Mouse (Mus musculus): ENCODE measurements around the gene Lmod2.

Gene Lmod2

DNA sequence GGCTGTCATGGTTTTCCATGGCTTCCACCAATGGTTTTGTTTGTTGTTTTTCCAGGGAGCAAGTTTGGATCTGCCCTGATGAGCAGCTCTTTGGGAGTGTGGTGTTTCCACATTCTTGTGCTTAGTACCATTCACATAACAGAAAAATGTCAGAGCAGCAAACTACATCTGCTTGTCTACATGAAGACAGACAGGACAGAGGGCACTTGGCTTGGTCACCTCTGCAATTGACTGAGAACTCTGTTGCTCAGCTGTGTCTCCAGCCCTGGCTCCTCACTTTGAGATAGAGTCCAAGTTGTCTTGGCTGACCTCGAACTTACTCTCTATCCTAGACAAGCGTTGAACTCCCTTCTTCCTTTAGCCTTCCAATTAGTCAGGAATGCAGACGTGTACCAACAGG lies 4.8 kb downstream of the Lmod2 start:
- DNase-seq (ENCODE audit: low read depth), result no peak

DNA sequence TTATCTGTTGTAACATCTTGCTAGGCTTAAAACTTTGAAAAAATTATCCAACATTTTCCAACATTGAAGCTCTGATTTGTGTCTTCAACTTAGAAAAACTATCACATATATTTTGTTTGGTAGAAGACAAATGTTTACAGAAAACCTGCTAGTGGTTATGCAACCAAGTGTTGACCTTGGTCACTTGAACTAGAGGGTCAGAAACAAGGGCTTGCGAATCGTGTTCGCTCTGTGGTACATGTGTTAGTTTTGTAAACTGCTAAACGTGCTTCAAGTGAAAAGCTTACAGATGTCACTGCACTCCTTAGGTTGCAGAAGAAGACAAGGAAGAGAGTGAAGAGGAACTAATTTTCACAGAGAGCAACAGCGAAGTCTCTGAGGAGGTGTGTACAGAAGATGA lies 5.4 kb downstream of the Lmod2 start:
- no peak for DNase-seq (ENCODE audit: low read depth)

DNA sequence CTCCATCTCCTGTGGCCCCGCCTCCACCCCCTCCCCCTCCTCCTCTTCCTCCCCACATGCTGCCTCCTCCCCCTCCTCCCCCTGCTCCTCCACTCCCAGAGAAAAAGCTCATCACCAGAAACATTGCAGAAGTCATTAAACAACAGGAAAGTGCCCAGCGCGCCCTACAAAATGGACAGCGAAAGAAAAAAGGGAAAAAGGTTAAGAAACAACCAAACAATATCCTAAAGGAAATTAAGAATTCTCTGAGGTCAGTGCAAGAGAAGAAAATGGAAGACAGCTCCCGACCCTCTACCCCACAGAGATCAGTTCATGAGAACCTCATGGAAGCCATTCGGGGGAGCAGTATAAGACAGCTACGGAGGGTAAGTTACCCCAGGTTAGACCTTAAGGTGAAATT lies 6.7 kb downstream of the Lmod2 start:
- no peak for DNase-seq (ENCODE audit: low read depth)

DNA sequence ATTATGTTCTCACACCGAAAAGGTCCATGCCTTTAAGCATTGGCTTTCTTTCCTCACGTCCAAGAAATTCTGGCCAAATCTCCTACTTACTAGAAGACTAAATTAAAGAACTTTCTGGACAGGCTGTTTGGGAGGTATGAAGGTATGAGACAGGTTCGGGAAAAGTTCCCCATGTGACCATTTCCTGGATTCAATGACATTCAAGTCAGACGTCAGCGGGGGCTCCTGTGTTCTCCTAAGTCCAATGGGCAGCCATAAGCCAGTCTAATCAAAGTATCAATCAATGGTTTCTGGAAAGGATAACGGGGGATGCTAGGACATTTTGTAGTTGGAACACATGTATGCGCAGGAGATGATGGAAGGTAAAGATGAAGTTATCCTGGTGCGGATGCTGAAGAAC lies 8.1 kb downstream of the Lmod2 start:
- DNase-seq (ENCODE audit: low read depth), result no peak

DNA sequence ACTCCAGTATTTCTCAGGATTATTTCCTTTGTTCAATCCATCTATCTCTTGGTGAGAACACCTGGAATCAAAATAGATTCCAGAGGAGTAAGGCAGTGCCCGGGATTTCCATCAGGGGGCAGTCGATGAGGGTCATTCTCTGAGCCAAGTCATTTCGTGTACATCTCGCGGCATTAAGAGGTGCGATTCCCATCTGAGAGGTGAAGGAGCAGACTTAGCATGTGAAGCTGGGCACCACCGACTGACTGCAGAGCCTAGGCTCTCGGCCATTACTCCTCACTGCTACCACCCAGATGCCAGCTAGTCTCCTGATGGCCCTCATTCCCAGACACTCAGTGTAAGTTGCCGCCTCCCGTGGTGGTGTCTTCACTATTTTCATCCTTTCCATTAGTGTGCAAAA lies 8.9 kb downstream of the Lmod2 start:
- DNase-seq (ENCODE audit: low read depth), result no peak

DNA sequence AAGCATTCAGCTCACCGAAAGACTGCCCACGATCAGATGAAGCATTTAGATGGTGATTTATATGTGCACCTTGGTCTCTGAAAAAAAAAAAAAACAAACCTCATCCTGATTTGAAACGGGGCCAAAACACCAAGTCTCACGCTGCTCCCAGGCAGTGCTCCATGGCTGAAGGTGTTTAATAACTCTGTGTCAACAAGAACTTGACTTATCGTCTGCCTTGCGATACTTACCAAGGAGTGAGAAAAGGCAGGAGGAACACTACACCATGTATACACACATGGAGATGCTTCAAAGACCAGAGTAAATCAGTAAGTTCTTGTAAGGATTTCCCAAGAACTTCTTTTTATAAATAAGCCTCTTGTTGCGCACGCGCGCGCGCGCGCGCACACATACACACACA lies 10.0 kb downstream of the Lmod2 start:
- DNase-seq (ENCODE audit: low read depth), result no peak

DNA sequence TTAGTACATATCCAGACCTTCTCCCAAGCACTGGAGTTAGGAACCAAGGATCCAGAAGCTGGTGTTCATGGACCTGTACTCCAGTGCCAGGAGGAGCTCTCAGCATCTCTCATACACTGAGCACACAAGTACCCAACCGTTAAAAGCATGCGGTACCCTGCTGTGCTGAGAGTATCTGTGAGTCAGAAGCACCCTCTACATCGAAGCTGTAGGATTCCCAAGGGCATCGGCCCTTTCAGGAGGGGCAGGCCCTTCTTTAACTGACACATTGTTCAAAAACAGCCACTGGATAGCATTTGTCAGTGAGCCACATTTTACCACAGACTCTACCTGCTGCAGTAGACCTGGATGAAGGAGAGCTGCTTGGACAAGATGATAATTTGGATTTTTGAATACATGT lies 10.6 kb downstream of the Lmod2 start:
- DNase-seq (ENCODE audit: low read depth), result no peak

DNA sequence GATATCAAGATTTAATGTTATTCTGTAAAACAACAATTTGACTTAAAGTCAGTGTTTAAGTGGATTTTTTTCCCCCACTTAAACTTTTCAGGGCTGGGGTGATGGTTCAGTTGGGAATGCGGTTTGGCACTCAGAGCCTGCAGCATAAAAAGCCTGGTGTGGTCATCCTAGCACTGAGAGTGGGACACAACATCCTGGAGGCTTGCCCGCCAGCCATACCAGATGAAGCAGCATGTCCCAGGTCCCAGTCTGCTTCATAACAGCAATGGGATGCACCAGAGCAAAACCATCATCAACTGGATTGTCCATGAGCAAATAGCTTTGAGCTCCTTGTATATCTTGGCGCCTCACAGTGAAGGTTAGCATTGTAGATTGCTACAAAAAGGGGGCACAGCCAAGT lies 11.1 kb downstream of the Lmod2 start:
- DNase-seq (ENCODE audit: low read depth), result no peak

DNA sequence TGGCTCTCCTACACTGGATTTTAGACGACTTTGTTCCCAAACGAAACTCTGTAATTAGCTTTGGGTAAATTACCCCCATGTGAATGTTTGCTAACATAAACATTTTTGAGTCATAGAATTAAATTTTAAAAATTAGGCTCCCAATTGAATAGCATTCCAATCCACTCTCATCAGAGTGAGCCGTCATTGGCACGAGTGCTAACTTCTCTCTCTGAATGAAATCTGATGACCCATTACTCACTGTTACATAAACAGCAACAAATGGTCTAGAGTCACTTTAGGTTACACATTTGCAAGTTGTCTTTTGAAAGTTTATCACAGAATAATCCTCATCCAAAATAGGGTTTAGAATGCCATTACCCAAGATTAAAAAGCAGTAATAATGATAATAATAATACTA lies 12.0 kb downstream of the Lmod2 start:
- no peak for DNase-seq (ENCODE audit: low read depth)

DNA sequence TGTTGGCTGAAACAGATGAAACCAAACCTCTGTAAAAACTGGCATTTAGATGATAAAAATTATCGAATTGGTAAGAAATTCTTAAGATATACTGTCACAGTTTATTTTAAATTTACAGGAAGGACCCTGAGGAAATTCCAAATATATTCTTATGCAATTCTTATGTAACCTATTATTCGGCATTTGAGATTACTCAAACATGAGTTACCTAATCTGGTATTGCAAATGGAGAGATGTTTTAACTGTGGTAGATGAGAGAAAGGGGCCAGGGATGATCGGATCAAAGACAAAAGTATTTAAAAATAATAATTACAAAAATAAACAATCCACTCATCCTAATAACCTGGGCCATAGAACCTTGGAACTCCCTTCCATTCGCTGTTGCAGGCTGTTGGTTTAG lies 12.8 kb downstream of the Lmod2 start:
- no peak for DNase-seq (ENCODE audit: low read depth)

DNA sequence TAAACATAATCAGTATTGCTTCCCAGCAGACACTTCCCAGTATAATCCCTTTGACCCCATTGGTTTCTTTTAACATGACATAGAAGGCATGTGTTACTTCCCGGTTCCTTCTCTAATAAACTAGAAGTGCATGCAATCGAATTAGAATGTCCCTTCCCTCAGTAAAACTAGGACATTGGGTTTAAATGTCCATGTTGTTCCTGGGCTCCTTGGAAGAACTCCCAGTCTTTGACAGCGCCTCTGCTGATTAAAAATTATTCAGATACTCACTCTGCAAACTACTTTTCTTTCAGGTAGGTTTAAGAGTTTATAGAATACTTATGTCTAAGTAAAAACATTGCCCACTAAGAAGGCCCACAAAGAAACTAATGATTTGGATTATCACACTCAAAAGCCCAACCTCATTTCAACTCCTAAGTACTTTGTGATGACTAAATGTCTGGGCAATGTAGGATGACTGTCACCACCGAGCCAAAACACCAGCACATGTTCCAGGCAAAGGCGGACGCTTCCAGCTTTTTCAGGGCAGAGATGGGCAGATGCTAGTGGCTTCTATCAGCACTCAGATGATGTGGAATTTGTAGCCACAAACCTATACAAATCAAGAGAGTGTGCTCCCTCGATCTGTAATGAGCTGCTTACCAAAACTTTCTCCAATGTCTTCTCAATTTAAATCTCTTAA lies 14.7 kb downstream of the Lmod2 start:
- no peak for DNase-seq (ENCODE audit: low read depth)

DNA sequence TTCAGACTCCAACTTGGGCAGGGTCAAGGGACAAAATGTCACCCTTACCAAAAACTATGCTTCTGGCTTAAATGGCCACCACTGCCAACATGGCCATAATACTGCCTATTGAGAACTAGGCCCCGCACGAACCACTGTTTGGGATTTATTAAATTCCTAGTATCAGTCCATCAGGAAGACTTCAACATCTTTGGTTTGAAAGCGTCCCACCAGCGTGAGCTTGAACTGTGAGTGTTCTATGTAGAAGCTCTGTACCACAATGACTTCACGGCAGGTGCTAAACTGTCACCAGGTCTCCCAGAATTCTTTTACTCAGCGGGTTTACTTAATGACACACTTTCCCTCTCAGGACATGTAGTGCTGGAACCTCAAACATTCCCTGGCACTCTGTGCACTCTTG lies 15.8 kb downstream of the Lmod2 start:
- DNase-seq (ENCODE audit: low read depth), result no peak

DNA sequence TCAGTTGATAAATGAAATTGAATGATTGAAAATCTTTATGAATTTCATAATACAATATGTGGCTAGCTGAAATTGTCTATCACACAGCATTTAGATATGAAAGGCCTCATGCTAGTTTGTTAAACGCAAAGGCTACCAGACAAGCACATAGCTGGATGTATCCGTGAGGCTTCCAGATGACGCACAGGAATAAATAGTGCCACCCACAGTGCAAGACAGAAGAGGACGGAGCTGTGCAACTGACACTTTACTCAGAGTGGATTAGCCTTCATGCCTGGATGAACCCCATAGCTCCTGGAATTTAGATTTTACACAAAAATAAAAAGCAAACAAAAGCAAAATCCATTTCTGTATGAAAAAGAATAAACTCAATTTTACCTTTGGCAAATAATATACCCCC lies 16.4 kb downstream of the Lmod2 start:
- DNase-seq (ENCODE audit: low read depth), result no peak

DNA sequence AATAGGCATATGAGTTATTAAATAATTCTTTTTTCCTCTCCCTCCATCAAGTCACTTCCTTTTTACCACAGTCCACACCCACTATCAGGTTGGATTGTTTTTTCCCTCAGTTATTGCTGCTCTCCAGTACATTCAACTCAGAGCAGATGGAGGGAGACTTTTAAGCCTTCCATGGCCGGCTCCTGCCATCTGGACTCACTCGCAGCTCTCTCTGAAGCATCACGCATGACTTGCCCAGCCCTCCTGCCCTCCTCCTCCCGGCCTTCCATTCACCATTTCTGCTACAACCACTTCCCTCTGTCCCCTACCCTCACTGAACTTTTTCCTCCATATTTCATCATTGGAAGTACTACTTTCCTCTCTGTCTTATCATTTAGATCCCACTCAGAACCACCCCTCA lies 19.2 kb downstream of the Lmod2 start:
- DNase-seq (ENCODE audit: low read depth), result no peak

DNA sequence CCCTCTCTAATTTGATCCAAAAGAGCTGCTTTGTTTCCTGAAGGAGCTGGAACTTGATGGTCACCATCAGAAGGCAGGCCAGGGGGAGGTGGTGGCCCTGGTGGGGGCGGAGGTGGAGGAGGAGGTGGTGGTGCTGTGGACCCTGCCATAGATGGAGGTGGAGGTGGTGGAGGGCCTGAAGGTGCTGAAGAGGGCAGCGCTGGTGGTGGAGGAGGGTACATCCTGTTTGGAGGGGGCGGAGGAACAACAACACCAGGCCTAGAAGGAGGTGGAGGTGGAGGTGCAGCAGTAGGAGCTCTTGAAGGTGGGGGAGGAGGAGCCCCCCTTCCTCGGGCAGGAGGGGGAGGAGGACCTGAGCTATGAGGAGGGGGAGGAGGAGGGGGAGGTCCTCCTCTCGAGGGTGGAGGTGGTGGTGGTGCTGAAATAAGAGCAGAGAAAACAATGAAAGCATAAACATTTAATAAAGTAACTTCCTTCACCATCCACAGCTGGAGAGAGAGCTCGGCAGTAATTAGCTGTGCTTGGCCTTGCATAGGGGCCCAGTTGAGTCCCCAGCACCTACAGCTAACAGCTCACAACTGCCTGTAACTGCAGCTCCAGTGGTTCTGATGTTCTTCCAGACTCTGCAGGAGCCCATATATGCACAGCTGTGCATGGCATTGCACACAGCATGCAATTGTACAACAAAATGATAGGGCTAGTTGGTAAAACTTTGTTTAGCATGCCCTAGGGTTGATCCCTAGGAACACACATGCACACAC lies 21.9 kb downstream of the Lmod2 start:
- no peak for DNase-seq (ENCODE audit: low read depth)

DNA sequence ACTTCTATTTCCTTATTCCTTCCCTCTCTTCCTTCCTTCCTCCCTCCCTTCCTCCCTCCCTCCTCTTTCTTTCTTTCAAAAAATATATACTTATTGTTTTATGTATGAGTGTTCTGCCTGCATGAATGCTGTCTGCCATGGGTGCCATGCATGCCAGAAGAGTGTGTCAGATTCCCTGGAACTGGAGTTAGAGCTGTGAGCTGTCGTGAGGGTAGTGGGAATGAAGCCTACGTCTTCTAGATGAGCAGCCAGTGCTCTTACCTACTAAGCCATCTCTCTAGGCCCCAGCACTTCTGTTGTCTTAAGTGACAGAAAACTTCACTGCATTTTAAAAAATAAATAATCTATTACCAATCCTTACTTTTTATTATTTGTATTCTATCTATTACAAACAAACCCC lies 23.4 kb downstream of the Lmod2 start:
- DNase-seq (ENCODE audit: low read depth), result no peak

DNA sequence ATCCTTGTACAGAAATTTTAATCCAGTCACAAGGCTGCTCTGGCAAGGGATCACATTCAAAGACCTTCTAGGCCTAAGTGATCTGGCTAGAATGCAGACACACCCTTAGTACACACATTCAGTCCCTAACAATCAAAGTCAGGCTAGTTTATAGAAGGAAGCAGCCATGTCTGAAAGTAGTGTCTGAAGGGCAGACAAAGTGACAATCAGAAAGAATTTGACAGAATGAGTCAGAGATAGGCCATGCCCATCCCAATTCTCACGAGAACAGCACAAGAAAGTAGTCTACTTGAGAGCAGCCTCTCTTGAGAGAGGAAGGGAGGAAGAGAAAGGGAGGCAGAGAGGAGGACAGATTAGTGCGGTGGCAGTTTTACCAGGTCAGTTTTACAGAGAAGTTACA lies 24.5 kb downstream of the Lmod2 start:
- no peak for DNase-seq (ENCODE audit: low read depth)

DNA sequence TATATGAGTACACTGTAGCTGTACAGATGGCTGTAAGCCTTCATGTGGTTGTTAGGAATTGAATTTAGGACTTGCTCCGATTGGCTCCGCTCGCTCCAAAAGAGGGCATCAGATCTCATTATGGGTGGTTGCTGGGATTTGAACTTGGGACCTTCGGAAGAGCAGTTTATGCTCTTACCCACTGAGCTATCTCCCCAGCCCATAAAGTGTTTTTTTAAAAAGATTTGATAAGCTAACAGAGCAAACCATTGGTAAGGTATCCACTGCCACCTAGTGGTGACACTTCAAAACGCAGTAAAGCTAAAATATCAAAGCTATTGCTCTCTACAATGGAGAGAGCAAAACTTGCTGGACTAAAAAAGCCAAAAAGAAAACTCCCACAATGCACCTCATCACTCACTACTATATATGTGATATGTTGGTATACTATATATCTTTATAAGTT lies 30.0 kb downstream of the Lmod2 start:
- DNase-seq (ENCODE audit: low read depth), result peak; percentile 81

DNA sequence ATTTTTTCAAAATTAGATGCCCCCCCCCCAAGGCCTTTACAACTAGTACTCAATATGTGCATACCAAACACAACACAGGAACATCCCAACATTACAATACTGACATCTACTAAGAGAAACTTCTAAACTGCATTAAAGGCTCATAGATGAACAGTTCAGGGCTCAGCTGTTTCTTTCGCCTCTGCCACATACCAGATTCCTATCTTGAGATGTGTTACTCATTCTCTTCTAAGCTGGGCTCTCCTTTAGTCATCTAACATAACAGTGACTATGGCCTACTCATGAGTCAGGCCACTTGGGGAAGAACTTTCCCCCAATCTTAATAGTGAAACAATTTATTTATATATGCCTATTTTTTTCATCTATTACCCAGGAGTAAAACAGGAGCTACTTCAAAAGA lies 30.9 kb downstream of the Lmod2 start:
- DNase-seq (ENCODE audit: low read depth), result peak; percentile 74

DNA sequence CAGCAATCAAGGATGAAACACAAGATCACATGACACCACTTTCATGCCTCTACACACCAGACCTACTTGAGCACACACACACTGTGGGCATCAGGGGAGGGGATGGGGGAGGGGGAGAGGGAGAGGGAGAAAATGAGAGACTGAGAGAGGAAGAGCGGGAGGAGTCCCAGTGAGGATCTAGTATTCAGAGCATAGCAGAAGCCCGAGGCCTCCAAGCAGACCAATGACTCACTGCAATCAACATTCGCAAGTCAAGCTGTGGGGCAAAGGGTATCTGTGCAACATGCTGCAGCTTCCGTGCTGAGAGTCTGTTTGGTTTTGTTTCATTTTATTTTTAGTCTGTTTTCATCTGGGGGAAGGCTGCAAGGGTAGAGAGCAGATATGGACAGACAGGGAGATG lies 34.5 kb downstream of the Lmod2 start:
- DNase-seq (ENCODE audit: low read depth), result peak; percentile 81

DNA sequence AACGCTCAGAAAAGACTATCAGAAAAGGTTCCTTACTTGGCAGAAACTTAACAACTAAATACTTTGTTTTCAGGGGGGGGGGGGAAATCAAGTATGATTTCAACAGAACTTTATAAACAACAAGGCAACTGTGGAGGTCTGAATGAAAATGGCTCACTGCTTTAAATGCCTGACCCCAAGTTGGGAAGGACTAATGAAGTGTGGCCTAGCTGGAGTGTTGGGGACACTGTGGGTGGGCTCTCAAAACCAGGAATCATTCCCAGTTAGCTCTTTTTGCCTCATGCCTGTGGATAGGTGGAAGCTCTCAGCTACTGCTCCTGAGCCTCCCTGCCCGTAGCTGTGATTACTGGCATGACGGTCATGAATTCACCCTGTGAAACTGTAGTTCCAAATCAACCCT lies 36.5 kb downstream of the Lmod2 start:
- no peak for DNase-seq (ENCODE audit: low read depth)

DNA sequence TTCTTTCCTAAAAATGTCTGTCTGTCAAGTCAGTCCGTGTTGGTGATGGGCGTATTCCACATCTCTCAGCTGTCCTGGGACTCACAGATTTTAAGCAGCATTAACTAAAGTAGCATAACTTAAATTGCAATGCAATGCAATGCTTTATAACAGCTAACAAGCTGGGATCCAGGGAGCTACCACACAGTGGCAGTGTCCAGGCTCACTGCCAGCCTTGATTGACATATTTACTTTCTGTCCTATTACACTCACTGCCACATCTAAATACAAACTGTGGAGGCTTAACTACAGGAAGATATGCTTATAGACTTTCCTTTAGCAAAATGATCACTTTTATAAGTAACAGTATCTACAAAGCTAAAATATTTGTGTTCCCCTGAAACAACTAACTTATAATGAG lies 38.3 kb downstream of the Lmod2 start:
- no peak for DNase-seq (ENCODE audit: low read depth)

DNA sequence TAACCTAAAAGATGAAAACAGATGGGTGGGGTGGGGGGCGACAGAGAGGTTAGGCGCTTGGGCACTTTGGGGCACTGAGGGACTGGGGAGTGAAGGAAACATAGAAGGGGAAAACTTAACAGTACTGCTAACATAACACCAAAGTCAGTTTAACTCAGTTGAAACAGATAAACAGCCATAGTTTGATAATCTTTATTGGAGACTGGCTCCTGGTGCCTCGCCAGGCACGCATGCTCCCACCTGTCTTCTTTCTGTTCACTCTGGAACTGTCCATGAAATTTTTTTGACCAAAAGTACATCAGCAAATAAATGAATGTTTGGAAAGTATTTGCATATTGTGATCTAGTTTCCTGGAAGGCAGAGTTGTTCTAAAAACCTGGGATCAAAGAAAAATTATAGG lies 43.7 kb downstream of the Lmod2 start:
- no peak for DNase-seq (ENCODE audit: low read depth)

DNA sequence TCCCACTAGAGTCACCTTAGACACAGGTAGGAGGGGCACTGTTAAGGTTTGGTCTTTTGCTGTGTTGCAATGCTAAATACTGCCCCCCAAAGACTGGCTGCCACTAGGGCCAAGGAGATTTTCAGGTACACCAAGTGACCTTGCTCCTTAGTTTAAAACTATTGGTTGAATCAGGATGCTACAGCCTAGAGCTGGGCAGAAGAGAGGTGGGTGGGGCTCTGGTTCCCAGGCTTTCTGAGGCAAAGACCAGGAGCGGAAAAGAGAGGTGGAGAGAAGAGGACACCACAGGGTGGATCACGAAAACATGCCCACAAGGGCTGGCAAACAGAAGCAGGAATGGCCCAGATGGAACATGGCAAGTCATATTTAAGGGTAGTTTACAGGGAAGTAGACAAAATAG lies 44.6 kb downstream of the Lmod2 start:
- DNase-seq (ENCODE audit: low read depth), result no peak
